Mouse (Mus musculus) kidney, postnatal 0 days (tissue): ENCODE results near the gene Pacsin1. TPM values are rescaled to one million over a fixed set of nuclear protein-coding genes. Genes with fewer than 3 reads are reported as not detected.

Experiments used
- ATAC-seq: fragments of 200-750 bp; cut with Nextera tagmentation; replicated peaks from 2 replicates; pipeline ENCODE4 v1.8.0; 2017; ENCODE audit warnings: low read depth, moderate number of reproducible peaks, moderate TSS enrichment, moderate library complexity; ENCODE audit not compliant: low FRiP score
- DNase-seq: peaks from one replicate; pipeline ENCODE4 v3.0.0-alpha.2; 2016; ENCODE audit warnings: low spot score
- H3K27ac ChIP-seq: fragments of 300-500 bp; sonication (generic); 2 replicates; pipeline ENCODE4 v1.5.1; 2014; ENCODE audit warnings: mild to moderate bottlenecking
- H3K27me3 ChIP-seq: fragments of 300-500 bp; sonication (generic); 2 replicates; pipeline ENCODE4 v1.6.1; 2014; ENCODE audit warnings: low read length, mixed read lengths; ENCODE audit not compliant: insufficient read depth
- H3K36me3 ChIP-seq: fragments of 300-500 bp; sonication (generic); 2 replicates; pipeline ENCODE4 v1.6.1; 2014; ENCODE audit warnings: low read length, mixed read lengths; ENCODE audit not compliant: insufficient read depth
- H3K4me1 ChIP-seq: fragments of 300-500 bp; sonication (generic); replicated peaks from 2 replicates; pipeline ENCODE4 v1.6.1; 2014; ENCODE audit warnings: antibody characterized with exemption, low read length, mixed read lengths; ENCODE audit not compliant: insufficient read depth
- H3K4me2 ChIP-seq: fragments of 300-500 bp; sonication (generic); 2 replicates; pipeline ENCODE4 v1.6.1; 2014; ENCODE audit warnings: mild to moderate bottlenecking, low read length, moderate library complexity, mixed read lengths
- H3K4me3 ChIP-seq: fragments of 300-500 bp; sonication (generic); replicated peaks from 2 replicates; pipeline ENCODE4 v1.5.1; 2014; ENCODE audit warnings: low read depth, low read length
- H3K9ac ChIP-seq: fragments of 300-500 bp; sonication (generic); 2 replicates; pipeline ENCODE4 v1.6.1; 2014; ENCODE audit warnings: low read depth, low read length
- H3K9me3 ChIP-seq: fragments of 300-500 bp; sonication (generic); replicated peaks from 2 replicates; pipeline ENCODE4 v1.6.1; 2016; ENCODE audit warnings: low read length, inconsistent platforms, mixed read lengths
- CTCF ChIP-seq: IDR thresholded peaks from 2 replicates; pipeline ENCODE4 v1.5.1; 2016; ENCODE audit warnings: antibody characterized with exemption, low read depth, mild to moderate bottlenecking, moderate library complexity
- WGBS: fragments of 180-500 bp; shearing (Covaris S2); extraction: QIAGEN DNeasy Blood & Tissue Kit; methylation state at CpG from one replicate; pipeline ENCODE4 v1.1.7; 2014; 5-methylcytosine and 5-hydroxymethylcytosine counted together
- polyA plus RNA-seq: library from polyadenylated mRNA; unstranded; fragments of >200 nt; fragmentation: Nextera tagmentation; extraction: Ambion mirVana; gene quantifications from 2 replicates; pipeline ENCODE4 v1.2.1, GENCODE M21; 2015

The Pacsin1 gene
- polyA plus RNA-seq, 1 experiment from 2014 or later = 1.6 TPM

DNA sequence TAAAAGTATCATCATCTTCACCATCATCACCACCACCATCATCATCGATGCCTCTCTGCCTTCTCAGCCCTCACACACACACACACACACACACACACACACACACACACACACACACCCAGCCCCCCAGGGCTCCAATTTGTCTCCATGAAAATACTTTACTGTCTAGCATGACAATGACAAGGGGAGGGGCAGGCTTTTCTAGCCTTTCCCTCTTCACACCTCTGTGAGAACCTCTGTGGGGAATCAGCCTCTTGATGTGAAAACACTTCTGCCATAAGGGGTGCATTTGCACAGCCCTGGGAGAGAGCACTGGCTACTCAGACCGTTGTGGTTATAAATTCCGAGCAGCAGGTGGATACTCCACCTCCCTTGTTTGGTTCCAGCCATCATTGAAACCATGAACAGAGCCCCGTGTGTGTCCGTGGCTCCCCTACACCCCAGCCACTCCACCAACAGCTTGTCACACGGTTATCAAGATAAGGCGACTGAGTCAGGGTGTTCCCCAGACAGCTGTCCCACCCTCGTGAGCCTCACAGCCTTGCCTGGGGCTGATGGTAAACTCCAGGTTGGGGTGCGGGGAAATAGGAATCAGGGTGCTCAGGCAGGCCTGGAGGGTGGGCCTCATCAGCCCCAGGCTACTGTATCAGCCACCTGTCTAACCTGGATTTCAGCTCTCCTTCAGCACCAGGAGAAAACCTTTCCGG, 1.9 kb upstream of the Pacsin1 start:
- H3K27ac ChIP-seq = no peak overlapping the region
- no peak overlapping the region for H3K9ac ChIP-seq
- DNase-seq (no peak), ATAC-seq (no peak)
- 50% methylated on average over 10 of the region's 10 CpGs for WGBS
- TF ChIP-seq CTCF = no peak
- H3K4me1 ChIP-seq = 0 out of 2 replicates have a peak, but pooled peaks cover 2% of the 10 kb centered on the region
- no peak overlapping the region for H3K4me2 ChIP-seq
- H3K4me3 ChIP-seq = no peak overlapping the region
- no peaks in the 10 kb centered on the region for H3K9me3 ChIP-seq
- H3K36me3 ChIP-seq = no peaks in the 10 kb centered on the region
- peaks cover 21% of the 10 kb centered on the region; the same call in 1 of the 2 replicates for H3K27me3 ChIP-seq

DNA sequence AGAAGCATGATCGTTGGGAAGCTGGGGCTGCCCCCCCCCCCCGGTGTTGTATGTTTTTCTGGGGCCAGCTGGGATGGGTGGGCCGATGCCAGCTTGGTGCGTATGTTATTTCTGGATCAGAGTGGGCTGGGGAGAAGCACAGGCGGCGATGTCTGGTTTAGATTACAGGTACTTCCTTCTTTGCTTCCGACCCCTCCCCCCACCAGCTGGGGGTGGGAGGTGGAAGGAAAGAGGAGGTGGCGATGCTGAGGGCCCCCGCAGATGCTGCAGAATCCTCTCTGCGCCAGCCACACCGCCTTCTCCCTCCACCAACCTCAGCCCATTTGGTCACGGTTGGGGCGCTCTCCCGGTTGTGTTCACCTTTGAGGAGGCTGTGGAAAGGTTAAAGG, 696 bp downstream of the Pacsin1 start:
- TF ChIP-seq CTCF = no peak
- peak overlapping the region; percentile 70 for H3K4me2 ChIP-seq
- H3K36me3 ChIP-seq = no peaks in the 10 kb centered on the region
- H3K4me1 ChIP-seq = 0 out of 2 replicates have a peak, but pooled peaks cover 2% of the 10 kb centered on the region
- WGBS = 3% methylated on average over 14 of the region's 14 CpGs
- no peaks in the 10 kb centered on the region for H3K9me3 ChIP-seq
- no peak overlapping the region for H3K9ac ChIP-seq
- peaks cover 21% of the 10 kb centered on the region; the same call in 1 of the 2 replicates for H3K27me3 ChIP-seq
- ATAC-seq (no peak), DNase-seq (no peak)
- peak overlapping the region; percentile 45 for H3K4me3 ChIP-seq
- no peak overlapping the region for H3K27ac ChIP-seq

- Histone ChIP-seq H3K9ac (no peak overlapping the region), H3K27ac (no peak overlapping the region), H3K27me3 (peaks cover 21% of the 10 kb centered on the region; the same call in 1 of the 2 replicates), H3K36me3 (no peaks in the 10 kb centered on the region), H3K4me3 (no peak overlapping the region), H3K9me3 (no peaks in the 10 kb centered on the region), H3K4me1 (0 out of 2 replicates have a peak, but pooled peaks cover 2% of the 10 kb centered on the region), H3K4me2 (no peak overlapping the region)
- no peak for TF ChIP-seq CTCF
- ATAC-seq (no peak), DNase-seq (no peak)
- WGBS = 15% methylated on average over 5 of the region's 5 CpGs
Observed at GRCm38 (mm10) chr17:27656414-27656813, 1.1 kb downstream of the Pacsin1 start.

DNA sequence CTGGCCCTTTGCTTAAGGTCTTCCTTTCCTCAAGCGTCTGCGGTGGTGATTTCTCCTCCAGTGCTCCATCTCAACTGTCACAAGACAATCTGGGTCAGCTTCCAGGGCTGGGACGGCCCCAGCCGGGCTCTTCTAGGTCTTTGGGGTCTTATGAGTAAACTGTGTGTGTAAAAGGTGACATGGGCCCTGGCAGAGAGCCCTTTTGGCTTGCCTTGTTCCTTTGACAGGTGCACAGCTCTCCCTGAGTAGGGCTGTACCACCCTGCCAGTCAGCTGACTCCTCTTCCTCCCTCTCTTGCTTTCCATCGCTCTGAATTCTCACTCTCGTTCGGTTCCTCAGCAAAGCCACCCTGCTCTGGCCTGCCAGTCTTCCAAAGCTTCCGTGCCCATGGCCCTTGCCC, 1.8 kb downstream of the Pacsin1 start:
- TF ChIP-seq CTCF = no peak
- DNase-seq = no peak
- Histone ChIP-seq H3K27me3 (peaks cover 21% of the 10 kb centered on the region; the same call in 1 of the 2 replicates), H3K9ac (no peak overlapping the region), H3K27ac (no peak overlapping the region), H3K9me3 (no peaks in the 10 kb centered on the region), H3K4me3 (no peak overlapping the region), H3K36me3 (no peaks in the 10 kb centered on the region), H3K4me2 (no peak overlapping the region), H3K4me1 (0 out of 2 replicates have a peak, but pooled peaks cover 2% of the 10 kb centered on the region)
- 68% methylated on average over 8 of the region's 8 CpGs for WGBS
- ATAC-seq = no peak

GRCm38 (mm10) chr17:27658767-27659166, 3.5 kb downstream of the Pacsin1 start:
- no peak for DNase-seq
- no peak for ATAC-seq

DNA sequence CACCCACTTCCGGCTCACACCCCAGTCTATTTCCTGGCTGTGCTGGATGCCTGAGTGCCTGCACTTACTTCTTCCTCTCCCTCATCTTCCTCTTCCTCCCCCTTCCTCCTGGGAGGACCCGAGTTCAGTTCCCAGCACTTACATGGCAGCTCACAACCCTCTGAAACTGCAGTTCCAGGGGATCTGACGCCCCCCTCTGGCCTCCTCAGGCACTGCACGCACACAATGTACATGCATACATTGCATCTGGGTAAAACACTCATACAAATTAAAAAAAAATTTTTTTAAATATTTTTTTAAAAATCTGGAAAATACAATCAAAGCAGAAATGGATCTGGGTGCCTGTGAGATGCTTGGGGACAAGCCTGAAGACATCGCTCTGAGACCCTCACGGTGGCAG, 16.4 kb downstream of the Pacsin1 start:
- no peak for TF ChIP-seq CTCF
- Histone ChIP-seq H3K4me2 (no peak overlapping the region), H3K36me3 (no peaks in the 10 kb centered on the region), H3K9ac (no peak overlapping the region), H3K27me3 (no peaks in the 10 kb centered on the region), H3K27ac (no peak overlapping the region), H3K4me1 (no peaks in the 10 kb centered on the region), H3K4me3 (no peak overlapping the region), H3K9me3 (no peaks in the 10 kb centered on the region)
- DNase-seq = no peak
- WGBS = 80% methylated on average over 6 of the region's 6 CpGs
- no peak for ATAC-seq

More at GRCm38 (mm10) chr17:27658767-27659166, 3.5 kb downstream of the Pacsin1 start:
- Histone ChIP-seq H3K4me3 (no peak overlapping the region), H3K9ac (no peak overlapping the region), H3K27me3 (peaks cover 21% of the 10 kb centered on the region; the same call in 1 of the 2 replicates), H3K4me2 (no peak overlapping the region), H3K36me3 (no peaks in the 10 kb centered on the region), H3K4me1 (0 out of 2 replicates have a peak, but pooled peaks cover 2% of the 10 kb centered on the region), H3K27ac (no peak overlapping the region), H3K9me3 (no peaks in the 10 kb centered on the region)
- WGBS = 48% methylated on average over 7 of the region's 7 CpGs
- no peak for TF ChIP-seq CTCF
